Mouse (Mus musculus) layer of hippocampus, adult 6 months (tissue): ENCODE data around the gene Frmd3. TPM values are rescaled to one million over a fixed set of nuclear protein-coding genes. Genes with fewer than 3 reads are reported as not detected.

Source experiments
- long read RNA-seq, 2 experiments: library from polyadenylated mRNA; unstranded; transcript quantifications; one replicate each; pipeline ENCODE4 v2.0.0; 2019 to 2020
- polyA plus RNA-seq: library from polyadenylated mRNA; unstranded; fragments of <200 nt; fragmentation: Nextera tagmentation; gene quantifications from 2 replicates; pipeline ENCODE4 v1.2.3, GENCODE M21; 2021

Gene Frmd3
- 1.8 and 1.9 TPM in 2 replicates for polyA plus RNA-seq
- long read RNA-seq, experiment 1, full-length matches to known transcripts = 1 of 4 reads
- long read RNA-seq, experiment 1, partial matches to known transcripts = 0 of 4 reads
- long read RNA-seq, experiment 1, other reads (novel, unspliced or antisense) = 3 of 4 reads
- long read RNA-seq, experiment 2, full-length matches to known transcripts = 27 of 30 reads
- long read RNA-seq, experiment 2, partial matches to known transcripts = 0 of 30 reads
- long read RNA-seq, experiment 2, other reads (novel, unspliced or antisense) = 3 of 30 reads

GRCm38 (mm10) chr4:74013211-74014047, at the start of gene Frmd3:
Gene Frmd3 (plus strand): TSS chr4:74013442.

DNA sequence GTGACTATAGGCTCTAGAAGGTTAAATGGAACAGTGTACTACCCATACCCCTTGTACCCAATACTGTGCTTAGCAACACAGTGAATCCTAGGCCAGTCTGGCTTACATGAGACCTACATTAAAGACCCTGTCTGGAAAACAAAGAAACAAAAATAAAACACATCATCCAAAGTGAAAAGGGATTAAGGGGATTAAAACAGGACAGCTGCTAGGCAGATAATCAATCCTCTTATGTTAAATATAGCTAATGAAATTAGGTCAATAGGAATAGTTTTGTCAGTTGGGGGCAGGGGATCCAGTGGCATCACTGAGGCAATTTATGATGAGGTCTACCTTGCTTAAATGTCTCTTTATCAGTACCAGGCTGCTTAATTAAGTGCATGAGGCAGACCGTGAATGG, 228.9 kb downstream of the Frmd3 start, which contains the start of gene Kdm4c:
TSS of gene Kdm4c (plus strand) at position 322 of the 400 bp plus-strand sequence.

Other genes with a start within 250 kb of the Frmd3 start
- gene Rasef, start 222.4 kb upstream of the Frmd3 start, polyA plus RNA-seq = 0.05 TPM in 1 of 2 replicates, not detected in the other
- gene Gm11758, start 137.2 kb upstream of the Frmd3 start, polyA plus RNA-seq = not detected in 2 replicates
- not detected in 2 replicates for gene Gm11757, start 122.3 kb upstream of the Frmd3 start, polyA plus RNA-seq
- not detected in 2 replicates for gene Gm13871, start 107.5 kb upstream of the Frmd3 start, polyA plus RNA-seq
- gene Gm11756, start 92.7 kb upstream of the Frmd3 start, polyA plus RNA-seq = not detected in 2 replicates
- not detected in 2 replicates for gene 2310002L09Rik, start 62.6 kb upstream of the Frmd3 start, polyA plus RNA-seq
- 5.8 and 7.4 TPM in 2 replicates for gene Kdm4c, start 229.1 kb downstream of the Frmd3 start, polyA plus RNA-seq